Mouse (Mus musculus): ENCODE measurements around the gene Lman1l.

Gene Lman1l

GRCm38 (mm10) chr9:57617556-57618169, 2.9 kb downstream of the Lman1l start:
- no peak for DNase-seq (ENCODE audit: low read depth, low spot score)

- DNase-seq (ENCODE audit: low read depth, low spot score), result no peak
Observed at GRCm38 (mm10) chr9:57614786-57615185, 5.8 kb downstream of the Lman1l start.

- no peak for DNase-seq (ENCODE audit: low read depth, low spot score)
Observed at GRCm38 (mm10) chr9:57613975-57614374, 6.6 kb downstream of the Lman1l start.

- no peak for DNase-seq (ENCODE audit: low read depth, low spot score)
Observed at GRCm38 (mm10) chr9:57612587-57612986, 8.0 kb downstream of the Lman1l start.

- no peak for DNase-seq (ENCODE audit: low read depth, low spot score)
Observed at GRCm38 (mm10) chr9:57610359-57610826, 10.2 kb downstream of the Lman1l start.

- no peak for DNase-seq (ENCODE audit: low read depth, low spot score)
Observed at GRCm38 (mm10) chr9:57609803-57610202, 10.8 kb downstream of the Lman1l start.

- DNase-seq (ENCODE audit: low read depth, low spot score), result peak; percentile 66
Observed at GRCm38 (mm10) chr9:57606139-57606851, 14.3 kb downstream of the Lman1l start, which contains the start of gene Cplx3. TSS of gene Cplx3 (minus strand) at chr9:57606281.

GRCm38 (mm10) chr9:57605503-57605902, 15.1 kb downstream of the Lman1l start:
- peak; percentile 66 for DNase-seq (ENCODE audit: low read depth, low spot score)

GRCm38 (mm10) chr9:57604875-57605274, 15.7 kb downstream of the Lman1l start:
- no peak for DNase-seq (ENCODE audit: low read depth, low spot score)

GRCm38 (mm10) chr9:57602098-57602497, 18.5 kb downstream of the Lman1l start:
- DNase-seq (ENCODE audit: low read depth, low spot score), result no peak

- no peak for DNase-seq (ENCODE audit: low read depth, low spot score)
Observed at GRCm38 (mm10) chr9:57601353-57601706, 19.2 kb downstream of the Lman1l start.

- DNase-seq (ENCODE audit: low read depth, low spot score), result no peak
Observed at GRCm38 (mm10) chr9:57600620-57601352, 19.8 kb downstream of the Lman1l start.

- no peak for DNase-seq (ENCODE audit: low read depth, low spot score)
Observed at GRCm38 (mm10) chr9:57598851-57599563, 21.6 kb downstream of the Lman1l start.

GRCm38 (mm10) chr9:57597929-57598382, 22.6 kb downstream of the Lman1l start:
- no peak for DNase-seq (ENCODE audit: low read depth, low spot score)

GRCm38 (mm10) chr9:57597265-57597664, 23.3 kb downstream of the Lman1l start:
- DNase-seq (ENCODE audit: low read depth, low spot score), result no peak

GRCm38 (mm10) chr9:57594174-57594509, 26.4 kb downstream of the Lman1l start:
- DNase-seq (ENCODE audit: low read depth, low spot score), result no peak

GRCm38 (mm10) chr9:57593454-57594173, 27.0 kb downstream of the Lman1l start:
- DNase-seq (ENCODE audit: low read depth, low spot score), result no peak

GRCm38 (mm10) chr9:57590726-57591125, 29.8 kb downstream of the Lman1l start:
- no peak for DNase-seq (ENCODE audit: low read depth, low spot score)

- DNase-seq (ENCODE audit: low read depth, low spot score), result peak; percentile 45
Observed at GRCm38 (mm10) chr9:57589224-57590126, 31.1 kb downstream of the Lman1l start, which contains the start of gene Ulk3. TSS of gene Ulk3 (plus strand) at chr9:57589452.

GRCm38 (mm10) chr9:57584991-57585390, 35.6 kb downstream of the Lman1l start:
- DNase-seq (ENCODE audit: low read depth, low spot score), result no peak
